Mouse (Mus musculus) Patski (cell line): ENCODE measurements at regions not wholly inside any gene's neighbourhood (a gene's known extent, or its start where the extent isn't known, plus 50 kb on each side); places are given as distances from the start of the nearest gene placed in this dataset.

ENCODE experiments used
- ATAC-seq: fragments of 100-300 bp; one replicate; pipeline ENCODE4 v1.8.0; 2021
- CTCF ChIA-PET: fragments of 350-600 bp; sonication (Branson Sonifier 250); formaldehyde crosslinking; loops from one replicate; lab custom pipeline; 2022; ENCODE audit warnings: inconsistent platforms; lab: Charles Lee
- POLR2A ChIA-PET: fragments of 350-600 bp; sonication (Branson Sonifier 250); formaldehyde crosslinking; loops from one replicate; lab custom pipeline; 2022; ENCODE audit warnings: antibody characterized with exemption, inconsistent platforms; lab: Charles Lee
- DNase-seq: peaks from one replicate; pipeline ENCODE4 v3.0.0-alpha.2; 2011; ENCODE audit warnings: low read depth, low spot score
- H3K27me3 ChIP-seq: fragments of 371-371 bp; one replicate; pipeline ENCODE4 v1.5.1; 2021
- CTCF ChIP-seq: fragments of 100-300 bp; IDR thresholded peaks from one replicate; pipeline ENCODE4 v1.5.1; 2021
- in situ Hi-C: fragments of 300-500 bp; cut with MboI; formaldehyde crosslinking; loops from 3 replicates; pipeline ENCODE4 v1.11.1; 2018; ENCODE audit warnings: low pct_unique_long_range_greater_than_20kb, mixed read lengths

- DNase-seq (no peak), ATAC-seq (no peak)
- ChIA-PET POLR2A (interaction anchor here (0.6 kb wide), 2 partner anchors 48 to 179 kb away, joined by 3 to 6 read pairs; no protein-coding TSS in a partner anchor), CTCF (no interaction called here)
- in situ Hi-C loops = no loop called here
- no peaks in the 10 kb centered on the region for H3K27me3 ChIP-seq
- no peak for TF ChIP-seq CTCF
Measured at GRCm38 (mm10) chr4:30776816-30777442, 1187.0 kb upstream of the Map3k7 start.

DNA sequence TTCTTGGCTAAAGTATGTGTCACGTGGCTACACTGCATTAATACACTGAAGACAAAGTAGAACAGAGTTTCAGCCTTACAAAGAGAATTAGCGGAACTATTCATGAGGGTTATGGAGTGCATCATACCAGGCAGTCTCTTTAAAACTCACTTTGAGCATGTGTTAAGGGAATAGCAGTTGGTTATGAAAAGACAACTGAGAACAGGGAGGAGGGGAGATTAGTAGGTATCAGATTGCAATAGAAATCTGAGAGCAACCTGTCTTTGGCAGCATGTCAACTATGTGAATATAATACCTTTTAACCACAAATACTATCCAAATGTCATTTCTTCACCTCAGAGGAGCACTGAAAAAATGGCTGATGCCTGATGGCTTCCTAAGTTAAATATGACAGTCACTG, 1182.2 kb upstream of the Map3k7 start:
- no peak for TF ChIP-seq CTCF
- in situ Hi-C loops = no loop called here
- ATAC-seq (no peak), DNase-seq (no peak)
- no peaks in the 10 kb centered on the region for H3K27me3 ChIP-seq
- CTCF ChIA-PET = no interaction called here
- POLR2A ChIA-PET = no interaction called here

DNA sequence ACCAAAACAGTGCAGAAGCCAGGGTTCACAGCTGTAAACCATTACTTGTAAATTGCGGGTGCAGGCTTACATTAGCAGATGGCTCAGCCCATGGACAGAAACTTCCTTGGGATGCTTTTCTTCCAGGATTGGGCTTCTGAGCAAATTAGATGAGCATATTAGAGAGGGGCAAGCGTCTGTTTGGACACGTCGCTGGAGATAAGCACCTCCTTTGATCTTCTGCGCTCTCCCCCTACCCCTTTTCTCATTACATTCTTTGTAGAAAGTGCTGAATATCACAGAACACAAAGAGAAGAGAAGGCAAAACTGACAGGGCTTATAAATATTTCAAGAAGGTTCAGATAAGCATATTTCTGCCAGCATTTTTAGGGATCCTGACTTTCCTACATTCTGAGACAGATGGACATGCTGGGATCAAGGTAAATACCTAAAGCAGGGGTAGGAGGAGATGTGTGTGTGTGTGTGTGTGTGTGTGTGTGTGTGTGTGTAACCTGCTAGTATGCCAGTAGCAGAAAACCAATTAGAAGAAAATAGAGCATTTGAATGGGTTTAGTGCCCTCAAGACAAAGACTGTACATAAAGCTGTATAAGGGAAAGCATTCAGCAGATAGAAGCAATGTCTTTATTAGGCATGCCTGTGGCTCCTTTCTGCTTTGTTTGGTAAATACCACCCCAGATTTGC, 1173.8 kb upstream of the Map3k7 start:
- ChIA-PET POLR2A (no interaction called here), CTCF (no interaction called here)
- in situ Hi-C loops = no loop called here
- H3K27me3 ChIP-seq = no peaks in the 10 kb centered on the region
- no peak for TF ChIP-seq CTCF
- ATAC-seq (no peak), DNase-seq (no peak)

- no peak for DNase-seq
- in situ Hi-C loops = no loop called here
- ATAC-seq = no peak
- H3K27me3 ChIP-seq = no peaks in the 10 kb centered on the region
- POLR2A ChIA-PET = no interaction called here
- TF ChIP-seq CTCF = no peak
- CTCF ChIA-PET = no interaction called here
Measured at GRCm38 (mm10) chr4:30809798-30810197, 1154.1 kb upstream of the Map3k7 start.

GRCm38 (mm10) chr4:30855361-30856056, 1108.4 kb upstream of the Map3k7 start:
- ChIA-PET POLR2A (no interaction called here), CTCF (no interaction called here)
- no peak for DNase-seq
- in situ Hi-C loops = no loop called here
- no peak for TF ChIP-seq CTCF
- no peaks in the 10 kb centered on the region for H3K27me3 ChIP-seq
- no peak for ATAC-seq

GRCm38 (mm10) chr4:30904966-30905365, 1058.9 kb upstream of the Map3k7 start:
- no peak for TF ChIP-seq CTCF
- CTCF ChIA-PET = no interaction called here
- in situ Hi-C loops = no loop called here
- no peak for DNase-seq
- no peaks in the 10 kb centered on the region for H3K27me3 ChIP-seq
- ATAC-seq = no peak
- POLR2A ChIA-PET = no interaction called here

- ChIA-PET POLR2A (no interaction called here), CTCF (no interaction called here)
- in situ Hi-C loops = no loop called here
- ATAC-seq = no peak
- no peak for TF ChIP-seq CTCF
- H3K27me3 ChIP-seq = no peaks in the 10 kb centered on the region
- no peak for DNase-seq
Measured at GRCm38 (mm10) chr4:30922944-30923343, 1041.0 kb upstream of the Map3k7 start.

DNA sequence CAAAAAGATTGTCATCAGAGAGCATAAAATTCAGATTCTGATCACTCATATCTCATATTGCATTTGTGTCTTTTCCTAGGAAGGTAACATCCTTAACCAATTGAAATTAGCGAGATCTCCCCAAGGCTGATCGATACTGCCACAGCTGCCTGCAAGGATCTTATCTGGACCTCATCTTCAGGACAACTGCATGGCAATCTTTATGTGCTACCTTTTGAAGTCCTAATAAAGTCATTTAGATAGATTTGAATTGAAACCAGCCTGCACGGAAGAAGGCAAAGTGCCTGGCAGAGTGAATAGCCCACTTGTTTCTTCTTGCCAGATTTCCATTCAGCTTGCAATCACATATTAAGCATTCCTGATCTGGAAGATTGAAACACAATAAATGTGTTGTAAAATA, 1031.5 kb upstream of the Map3k7 start:
- TF ChIP-seq CTCF = no peak
- ATAC-seq (no peak), DNase-seq (no peak)
- H3K27me3 ChIP-seq = no peaks in the 10 kb centered on the region
- ChIA-PET CTCF (interaction anchor here (1.5 kb wide), 1 partner anchor 11 kb away, joined by 4 read pairs; no protein-coding TSS in a partner anchor), POLR2A (no interaction called here)
- in situ Hi-C loops = no loop called here

- DNase-seq (no peak), ATAC-seq (no peak)
- ChIA-PET POLR2A (no interaction called here), CTCF (interaction anchor here (1.5 kb wide), 1 partner anchor 12 kb away, joined by 4 read pairs; no protein-coding TSS in a partner anchor)
- H3K27me3 ChIP-seq = no peaks in the 10 kb centered on the region
- in situ Hi-C loops = no loop called here
- TF ChIP-seq CTCF = no peak
Measured at GRCm38 (mm10) chr4:30933030-30933987, 1030.6 kb upstream of the Map3k7 start.

GRCm38 (mm10) chr4:30983611-30984010, 980.3 kb upstream of the Map3k7 start:
- no peak for ATAC-seq
- in situ Hi-C loops = no loop called here
- ChIA-PET CTCF (no interaction called here), POLR2A (no interaction called here)
- no peak for TF ChIP-seq CTCF
- no peak for DNase-seq
- H3K27me3 ChIP-seq = no peaks in the 10 kb centered on the region
